ENCODE assay signal across 8 mouse cellular contexts in the genomic region with DNA sequence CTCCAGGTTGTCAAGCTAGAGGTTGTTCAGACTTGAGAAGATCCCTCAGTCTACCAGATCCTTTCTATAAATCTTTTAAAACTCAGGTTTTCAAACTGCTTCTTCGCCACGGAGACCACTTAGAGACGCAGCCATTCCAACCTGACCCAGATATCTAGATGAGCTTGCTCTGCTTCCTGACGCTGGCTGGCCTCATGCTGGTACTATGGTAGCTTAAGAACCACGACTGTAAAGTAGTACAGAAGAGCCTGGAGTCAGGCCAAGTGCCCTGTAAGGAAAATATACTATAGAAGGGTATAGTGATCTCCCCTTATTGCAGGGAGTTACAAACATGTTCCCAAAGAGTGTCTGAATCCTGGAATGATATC. TPM values are rescaled to one million over a fixed set of nuclear protein-coding genes. Genes with fewer than 3 reads are reported as not detected.
DNase-seq lines count a peak whose midpoint lies in the region; ATAC-seq and TF ChIP-seq lines count a peak whose summit lies in the region.

No protein-coding gene starts in this region.

- H3K27me3 ChIP-seq in heart, embryonic 15.5 days: no peaks in the 10 kb centered on the region
- H3K27me3 ChIP-seq in ES-Bruce4 (ENCODE audit: control insufficient read depth, insufficient read depth, low read length, poor library complexity, severe bottlenecking): no peaks in the 10 kb centered on the region
- no peaks in the 10 kb centered on the region for H3K27me3 ChIP-seq in forebrain, embryonic 14.5 days (replicated peaks; ENCODE audit: control insufficient read depth, insufficient read depth, low read length)
- H3K27me3 ChIP-seq in liver, postnatal 0 days (ENCODE audit: insufficient read depth, low read length): no peaks in the 10 kb centered on the region

- peak overlapping the region; percentile 64 for H3K4me3 ChIP-seq in heart, embryonic 15.5 days
- peak overlapping the region; percentile 87 for H3K4me3 ChIP-seq in ES-Bruce4 (ENCODE audit: low read depth, low read length)
- peak overlapping the region; percentile 55 for H3K4me3 ChIP-seq in forebrain, embryonic 14.5 days (ENCODE audit: low read depth, low read length)
- peak overlapping the region; percentile 65 for H3K4me3 ChIP-seq in liver, postnatal 0 days (ENCODE audit: low read depth, low read length)

- no peaks in the 10 kb centered on the region for H3K36me3 ChIP-seq in heart, embryonic 15.5 days
- no peaks in the 10 kb centered on the region for H3K36me3 ChIP-seq in ES-Bruce4 (ENCODE audit: control insufficient read depth, insufficient read depth, low read length, poor library complexity, severe bottlenecking)
- no peaks in the 10 kb centered on the region for H3K36me3 ChIP-seq in forebrain, embryonic 14.5 days (ENCODE audit: control insufficient read depth, insufficient read depth, low read length)
- H3K36me3 ChIP-seq in liver, postnatal 0 days (replicated peaks; ENCODE audit: insufficient read depth, low read length): no peaks in the 10 kb centered on the region

- H3K9ac ChIP-seq in heart, embryonic 15.5 days: peak overlapping the region; percentile 71
- H3K9ac ChIP-seq in ES-Bruce4 (ENCODE audit: low read depth, poor library complexity, severe bottlenecking): peak overlapping the region; percentile 34; the same call in 1 of the 2 replicates
- peak overlapping the region; percentile 72 for H3K9ac ChIP-seq in forebrain, embryonic 14.5 days (ENCODE audit: low read length)
- H3K9ac ChIP-seq in liver, postnatal 0 days (replicated peaks): peak overlapping the region; percentile 72

- no peaks in the 10 kb centered on the region for H3K9me3 ChIP-seq in heart, embryonic 15.5 days (replicated peaks)
- no peaks in the 10 kb centered on the region for H3K9me3 ChIP-seq in ES-Bruce4 (replicated peaks; ENCODE audit: control insufficient read depth, insufficient read depth, low read length, poor library complexity, severe bottlenecking)
- H3K9me3 ChIP-seq in forebrain, embryonic 14.5 days (replicated peaks; ENCODE audit: control insufficient read depth, low read length): no peaks in the 10 kb centered on the region
- no peaks in the 10 kb centered on the region for H3K9me3 ChIP-seq in liver, postnatal 0 days (ENCODE audit: low read length)

- 10% methylated on average over 5 of the region's 5 CpGs for WGBS in heart, embryonic 15.5 days
- 20% methylated on average over 5 of the region's 5 CpGs for WGBS in forebrain, embryonic 14.5 days
- WGBS in liver, postnatal 0 days (ENCODE audit: insufficient replicate concordance): 17% methylated on average over 5 of the region's 5 CpGs

- peak overlapping the region; percentile 69 for H3K27ac ChIP-seq in heart, embryonic 15.5 days
- H3K27ac ChIP-seq in ES-Bruce4 (ENCODE audit: insufficient read depth, low read length): no peak overlapping the region
- H3K27ac ChIP-seq in forebrain, embryonic 14.5 days (ENCODE audit: low read depth, low read length): no peak overlapping the region
- peak overlapping the region; percentile 88; the same call in 1 of the 2 replicates for H3K27ac ChIP-seq in liver, postnatal 0 days (ENCODE audit: low read depth)

- no peak for TF ChIP-seq EP300 in ES-Bruce4 (IDR thresholded peaks at IDR 0.05; ENCODE audit: insufficient read depth, low read depth, low read length)
- no peak for TF ChIP-seq EP300 in liver, postnatal 0 days (IDR thresholded peaks at IDR 0.05; ENCODE audit: low read depth)

- no peak for DNase-seq in heart, postnatal 14 days
- peak; percentile 23 for DNase-seq in forebrain, embryonic 14.5 days (ENCODE audit: low spot score)
- DNase-seq in liver, postnatal 0 days: no peak
- no peak for DNase-seq in embryo, embryonic 9.5 days (ENCODE audit: extremely low spot score)
- no peak for DNase-seq in frontal cortex, postnatal 10 days (ENCODE audit: low spot score in 2 of 2)
- DNase-seq in layer of hippocampus, adult 11-12 months (ENCODE audit: low spot score): no peak

- no peak for TF ChIP-seq POLR2A in ES-Bruce4 (IDR thresholded peaks at IDR 0.05; ENCODE audit: insufficient read depth, low read length)

- intact Hi-C loops in heart, postnatal 14 days (cut with DNase I): loop anchor here (2.0 to 5.0 kb wide), 2 partner anchors 47 to 116 kb away; no protein-coding TSS in a partner anchor

- TF ChIP-seq CTCF in ES-Bruce4 (IDR thresholded peaks at IDR 0.05; ENCODE audit: low read depth, low read length): no peak
- no peak for TF ChIP-seq CTCF in liver, postnatal 0 days (IDR thresholded peaks at IDR 0.05; ENCODE audit: low read depth)

- peak overlapping the region; percentile 91 for H3K4me2 ChIP-seq in heart, embryonic 15.5 days
- H3K4me2 ChIP-seq in forebrain, embryonic 14.5 days (ENCODE audit: low read length): peak overlapping the region; percentile 91
- peak overlapping the region; percentile 88 for H3K4me2 ChIP-seq in liver, postnatal 0 days (ENCODE audit: low read depth, low read length)

- peaks cover 55% of the 10 kb centered on the region for H3K4me1 ChIP-seq in heart, embryonic 15.5 days (replicated peaks)
- H3K4me1 ChIP-seq in ES-Bruce4 (ENCODE audit: control insufficient read depth, insufficient read depth, low read length): no peaks in the 10 kb centered on the region
- H3K4me1 ChIP-seq in forebrain, embryonic 14.5 days (ENCODE audit: control insufficient read depth, insufficient read depth, low read length): no peaks in the 10 kb centered on the region
- H3K4me1 ChIP-seq in liver, postnatal 0 days (ENCODE audit: insufficient read depth): peaks cover 39% of the 10 kb centered on the region

- no peak for ATAC-seq in heart, embryonic 15.5 days (replicated peaks; ENCODE audit: insufficient number of reproducible peaks, insufficient read depth, low FRiP score, low read depth)
- ATAC-seq in forebrain, embryonic 14.5 days: no peak
- ATAC-seq in liver, postnatal 0 days: no peak

RNA-seq across cellular contexts. Expression of a gene that starts 0.8 kb away (rescaled TPM):
- polyA plus RNA-seq in heart, embryonic 15.5 days (2015; fragmentation: Nextera tagmentation; extraction: Ambion mirVana): 10.7 and 12.0 TPM in 2 replicates
- total RNA-seq in heart, postnatal 14 days (2021): 10 to 100 TPM; 45.1 to 46.8 TPM
- polyA plus RNA-seq in ES-Bruce4 (2011; ENCODE audit: insufficient read depth, insufficient read length, low read depth, missing spikeins): 1.8 and 2.2 TPM in 2 replicates
- polyA plus RNA-seq in forebrain, embryonic 14.5 days (2014; fragmentation: Nextera tagmentation; extraction: Ambion mirVana): 2.0 and 2.1 TPM in 2 replicates
- polyA plus RNA-seq in liver, postnatal 0 days (2015; fragmentation: Nextera tagmentation; extraction: Ambion mirVana): 23.2 and 23.4 TPM in 2 replicates

Comparison
In these comparisons a context has a peak if more than half of its experiments do, and no peak if none do; other contexts are left out.
1. H3K27ac ChIP-seq: peak in heart, embryonic 15.5 days (single experiment) and liver, postnatal 0 days (single experiment); none in ES-Bruce4 (single experiment) and forebrain, embryonic 14.5 days (single experiment).
2. Peak in every context shown above with its lines, with median percentiles within 50 percentile points of each other: H3K4me2 ChIP-seq, H3K4me3 ChIP-seq and H3K9ac ChIP-seq.